Mouse (Mus musculus) right cerebral cortex, postnatal 10 days (tissue): ENCODE measurements at regions not wholly inside any gene's neighbourhood (a gene's known extent, or its start where the extent isn't known, plus 50 kb on each side); places are given as distances from the start of the nearest gene placed in this dataset.

Experiments used
- DNase-seq, 2 experiments: peaks; one replicate each; pipeline ENCODE4 v3.0.0; 2021; ENCODE audit warnings: low spot score in 2 of 2

- DNase-seq, result no peak
These were observed 1292.6 kb downstream of the Rapgef2 start for GRCm38 (mm10) chr3:77993700-77994099.

DNA sequence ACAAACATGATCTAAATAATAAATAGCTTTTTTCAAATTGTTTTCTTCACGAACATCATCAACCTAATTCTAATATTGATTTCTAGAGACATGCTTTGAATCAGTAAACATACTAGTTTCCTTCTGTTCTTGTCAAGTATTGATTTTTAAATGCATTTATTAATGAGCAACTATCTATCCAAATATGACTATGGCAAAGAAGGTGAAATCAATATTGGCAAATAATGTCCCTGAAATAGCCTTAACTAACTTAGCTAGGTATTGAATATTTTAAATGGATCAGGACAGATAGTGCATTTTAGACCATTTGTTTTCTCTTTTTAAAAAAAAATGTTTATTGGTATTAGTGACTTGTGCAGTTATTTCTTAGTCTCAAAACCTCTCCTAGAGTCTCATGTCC is 1341.5 kb downstream of the Rapgef2 start:
- no peak for DNase-seq

DNA sequence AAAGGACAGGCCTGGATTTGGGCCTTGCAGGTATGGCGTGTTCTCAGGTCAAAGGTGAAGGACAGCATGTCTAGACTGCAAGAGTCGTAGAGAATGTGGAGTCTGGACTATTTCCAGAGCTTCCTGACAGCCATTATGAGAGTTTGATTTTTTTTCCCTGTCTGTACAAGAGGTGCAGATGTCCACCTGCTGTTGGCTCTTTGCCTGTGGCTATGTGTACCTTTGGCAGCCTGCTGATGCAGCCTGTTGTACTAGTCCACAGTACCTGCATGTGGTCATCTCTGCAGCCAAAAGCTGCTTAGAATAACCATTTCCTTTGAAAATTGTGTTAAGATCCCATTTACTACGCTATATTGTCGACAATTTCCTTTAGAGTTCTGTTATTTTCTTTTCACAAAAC is 1389.1 kb downstream of the Rapgef2 start:
- DNase-seq, result no peak

DNA sequence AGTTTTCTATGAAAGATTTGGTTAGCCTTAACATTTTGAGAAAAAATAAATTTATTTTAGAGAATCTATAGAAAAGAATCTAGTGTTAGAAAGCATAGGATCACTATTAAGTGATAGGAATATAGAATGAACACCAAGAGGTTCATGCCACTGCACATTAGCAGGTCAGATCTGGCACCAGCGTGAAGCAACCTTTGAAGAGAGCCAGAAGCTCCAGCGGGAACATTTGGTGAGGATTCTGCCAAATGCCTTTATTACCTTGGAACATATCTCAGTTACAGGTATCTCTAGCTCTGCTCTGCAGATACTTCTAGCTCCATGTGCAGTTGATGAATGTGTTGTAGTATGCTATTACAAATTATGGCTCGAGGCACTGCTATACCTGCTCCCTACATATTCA is 1398.7 kb downstream of the Rapgef2 start:
- DNase-seq, result no peak

GRCm38 (mm10) chr3:77848717-77849241 is 1437.5 kb downstream of the Rapgef2 start:
- no peak for DNase-seq

GRCm38 (mm10) chr3:77832230-77832805 is 1454.0 kb downstream of the Rapgef2 start:
- no peak for DNase-seq

GRCm38 (mm10) chr3:77831760-77832159 is 1454.6 kb downstream of the Rapgef2 start:
- DNase-seq, result no peak

DNA sequence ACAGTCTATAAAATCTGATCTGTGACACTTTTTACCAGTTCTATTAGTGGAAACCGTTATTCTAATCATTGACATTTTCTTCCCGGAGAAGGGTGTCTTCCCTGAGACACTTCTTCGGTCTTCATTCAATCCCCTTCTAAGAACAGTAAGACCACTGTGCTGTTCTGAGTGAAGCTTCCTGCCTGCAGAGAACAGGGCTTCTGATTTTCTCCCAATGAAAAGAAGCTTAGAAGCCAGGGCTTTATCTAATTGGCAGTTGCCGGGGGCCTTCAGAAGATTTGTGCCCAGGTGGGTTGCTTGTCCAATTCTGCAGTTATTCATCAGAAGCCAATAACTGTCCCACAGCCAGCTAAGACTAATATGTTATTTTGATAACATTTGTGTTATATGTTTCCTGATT is 1455.1 kb downstream of the Rapgef2 start:
- peak; percentile 21 to 24 for DNase-seq

GRCm38 (mm10) chr3:77830219-77830618 is 1456.1 kb downstream of the Rapgef2 start:
- no peak for DNase-seq

DNA sequence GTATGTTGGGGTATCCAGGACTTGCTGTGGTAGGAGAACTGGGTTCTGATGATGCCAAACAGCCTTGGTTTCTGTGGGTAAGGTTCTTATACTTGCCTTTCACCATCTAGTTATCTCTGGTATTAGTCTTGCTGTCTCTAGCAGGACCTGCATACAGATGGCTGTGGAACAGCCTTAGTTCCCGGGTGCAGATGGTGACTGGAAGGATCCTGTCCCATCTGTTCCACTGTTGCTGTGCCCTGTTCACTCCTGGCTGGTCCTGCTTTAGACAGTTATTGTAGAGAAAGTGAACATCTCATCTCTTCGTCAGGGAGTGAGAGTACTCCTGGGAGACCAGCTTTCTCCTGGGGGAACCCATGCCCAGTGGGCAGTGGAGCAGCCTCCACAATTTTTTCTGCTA is 1485.5 kb downstream of the Rapgef2 start:
- no peak for DNase-seq

GRCm38 (mm10) chr3:77781783-77782182 is 1504.5 kb downstream of the Rapgef2 start:
- DNase-seq, result no peak

DNA sequence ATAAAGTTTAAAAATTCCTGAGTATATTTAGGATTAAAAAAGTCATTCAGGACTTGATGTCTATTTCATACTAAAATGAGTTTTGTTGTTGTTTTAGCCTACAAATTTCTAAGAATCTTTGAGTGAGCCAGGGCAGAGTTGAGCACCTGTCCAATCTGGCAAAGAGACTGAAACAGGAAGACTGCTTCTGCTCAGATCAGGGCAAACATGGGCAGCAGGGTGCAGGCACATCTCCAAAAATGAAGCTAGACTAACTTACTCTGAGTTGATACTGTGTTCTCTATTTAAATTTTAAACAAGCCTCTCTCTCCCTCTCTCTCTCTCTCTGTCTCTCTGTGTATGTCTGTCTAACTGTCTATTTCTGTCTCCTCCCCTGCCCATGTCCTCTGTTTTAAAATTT is 1505.0 kb downstream of the Rapgef2 start:
- DNase-seq, result peak in 1 of 2 experiments; percentile 20

- peak in 1 of 2 experiments; percentile 39 for DNase-seq
These were observed 1527.4 kb downstream of the Rapgef2 start for GRCm38 (mm10) chr3:77758840-77759361.

GRCm38 (mm10) chr3:77758295-77758694 is 1528.0 kb downstream of the Rapgef2 start:
- no peak for DNase-seq

DNA sequence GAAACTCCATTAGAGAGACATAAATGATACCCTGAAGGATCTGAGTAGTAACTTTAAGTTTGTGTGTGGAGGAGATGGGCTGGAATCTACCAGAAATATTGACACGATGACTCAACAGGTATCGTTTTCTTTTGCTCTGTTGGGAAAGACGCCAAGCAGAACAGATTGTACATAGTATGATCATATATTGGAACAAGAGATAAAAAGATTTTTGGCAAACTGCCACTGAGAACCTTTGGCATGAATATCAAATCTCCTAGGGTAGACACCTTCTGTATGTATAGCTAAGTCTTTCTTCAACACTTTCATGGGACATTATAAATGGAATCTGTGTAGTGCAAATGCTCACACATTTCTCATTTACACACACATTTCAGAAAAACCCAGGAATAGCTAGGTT is 1544.2 kb downstream of the Rapgef2 start:
- DNase-seq, result no peak

GRCm38 (mm10) chr3:77717840-77718239 is 1568.5 kb downstream of the Rapgef2 start:
- no peak for DNase-seq

DNA sequence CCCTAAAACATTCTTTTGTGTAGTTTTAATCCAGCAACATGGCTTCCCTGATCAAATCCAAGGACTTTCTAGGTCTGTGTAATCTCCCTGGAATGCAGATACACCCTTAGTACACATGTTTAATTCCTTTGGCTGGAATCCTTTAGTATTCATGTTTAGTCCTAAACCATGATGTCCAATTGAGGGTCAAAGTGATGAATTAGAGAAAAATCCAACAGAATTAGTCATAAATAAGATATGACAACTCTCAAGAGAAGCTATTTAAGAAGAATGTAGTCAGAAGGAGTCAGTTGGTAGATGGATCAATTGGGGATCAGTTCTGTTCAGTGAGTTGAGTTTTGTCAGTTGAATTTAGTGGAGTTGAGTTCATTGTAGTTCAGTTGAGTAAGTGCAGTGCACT is 1590.7 kb downstream of the Rapgef2 start:
- no peak for DNase-seq

- DNase-seq, result no peak
These were observed 1592.3 kb downstream of the Fstl5 start for GRCm38 (mm10) chr3:77666366-77666765.

DNA sequence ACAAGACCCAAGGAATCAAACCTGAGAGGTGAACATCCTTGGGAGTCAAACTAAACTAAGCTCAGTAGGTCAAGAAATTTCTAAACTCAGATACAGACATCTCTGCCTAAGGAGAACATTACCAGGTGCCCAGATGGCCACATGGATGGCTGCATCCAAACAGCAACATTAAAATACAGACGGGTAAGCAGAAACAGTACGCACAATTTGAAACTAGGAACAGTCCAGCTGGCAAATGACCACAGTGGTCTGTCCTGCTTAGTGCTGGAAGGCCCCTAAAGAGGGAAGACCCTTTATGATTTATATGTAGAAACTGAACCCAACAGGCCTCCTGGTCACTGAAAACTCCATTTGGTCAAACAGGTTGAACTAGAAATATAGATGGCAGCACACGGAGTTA is 1579.8 kb downstream of the Fstl5 start:
- no peak for DNase-seq
